In the genomic region with DNA sequence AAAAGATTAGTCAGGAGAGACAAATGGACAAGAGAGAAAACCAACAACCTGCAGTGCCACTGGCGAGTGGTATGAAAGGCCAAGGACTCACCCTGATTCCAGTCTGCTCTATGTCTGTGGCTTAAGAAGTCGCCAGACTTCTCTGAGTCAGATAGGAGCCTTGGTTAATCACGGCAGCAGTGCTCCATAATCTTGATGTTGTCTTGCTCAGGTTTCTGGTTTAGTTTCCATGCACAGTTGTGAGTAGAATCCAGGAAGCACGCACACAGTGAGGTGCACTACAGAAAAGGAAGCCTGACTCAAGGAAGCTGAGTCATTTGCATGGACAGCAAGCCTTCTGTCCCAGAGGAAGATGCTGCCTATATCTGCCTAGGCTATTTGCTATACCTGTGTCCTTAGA, we compare ENCODE assay signal across 14 mouse cellular contexts.
"Had no signal": no experiment of that assay in that cellular context is flagged by ENCODE, and none has a peak within 500 bp of the region (broad histone marks: within the 10 kb centered on the region; RNA-seq: fewer than 3 reads in every experiment).

No protein-coding gene starts in this region.

- DNase-seq: gastrocnemius, adult 2 months; gastrocnemius, postnatal 10 days; gastrocnemius, postnatal 25 days; heart, adult 18-20 months; heart, postnatal 10 days; heart, postnatal 4 days; kidney, adult 18-20 months; kidney, adult 8-10 months; kidney, postnatal 10 days; kidney, postnatal 25 days; kidney, postnatal 4 days; layer of hippocampus, adult 9-11 months; liver; liver, embryonic 13.5 days had no signal
